Mouse (Mus musculus): ENCODE data around the gene Ccdc175. TPM values are rescaled to one million over a fixed set of nuclear protein-coding genes. Genes with fewer than 3 reads are reported as not detected.

The Ccdc175 gene
- polyA plus RNA-seq, 1 experiment = not detected

DNA sequence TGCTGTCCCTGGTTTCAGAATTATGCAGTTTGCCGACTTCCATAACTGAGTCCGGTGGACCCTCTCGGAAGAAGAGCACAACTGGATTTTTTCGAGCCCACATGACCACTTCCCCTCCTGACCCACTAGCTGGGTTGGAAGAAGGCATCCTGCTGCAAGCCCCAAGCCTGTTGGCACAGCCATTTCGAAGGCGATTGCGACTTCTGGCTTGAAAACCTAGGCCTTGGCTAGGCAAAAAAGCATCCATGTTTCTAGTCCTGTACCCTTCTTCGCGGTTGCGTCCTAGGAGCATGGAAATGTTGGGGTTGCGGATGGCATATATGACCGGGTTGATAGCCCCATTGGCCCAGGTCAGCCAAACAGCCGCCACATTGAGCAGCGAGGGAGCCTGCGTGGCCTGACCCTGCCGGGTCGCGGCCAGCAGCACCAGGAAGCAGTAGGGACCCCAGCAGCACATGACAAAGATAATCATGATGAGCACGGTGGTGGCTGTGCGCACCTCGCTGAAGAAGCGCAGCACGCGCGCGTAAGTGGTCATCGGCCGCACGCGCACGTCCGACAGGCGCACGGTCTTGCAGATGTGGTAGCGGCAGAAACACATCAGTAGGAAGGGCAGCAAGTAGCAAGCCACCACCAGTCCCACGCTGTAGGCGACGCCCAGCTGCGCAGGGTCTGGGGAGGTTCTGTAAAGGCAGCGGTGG is 115.1 kb downstream of the Ccdc175 start:
- no peak for TF ChIP-seq POLR2A (IDR thresholded peaks at IDR 0.05; ENCODE audit: insufficient read depth, low read depth, low read length)
- no peak for TF ChIP-seq CTCF (IDR thresholded peaks at IDR 0.05; ENCODE audit: insufficient read depth, low read depth, low read length)
- peaks cover 9% of the 10 kb centered on the region for H3K4me1 ChIP-seq (ENCODE audit: control insufficient read depth, insufficient read depth, low read length)
- WGBS = 8% methylated on average over 40 of the region's 40 CpGs
- peak overlapping the region; percentile 40 for H3K27ac ChIP-seq (ENCODE audit: insufficient read depth, low read depth, low read length)
- H3K4me3 ChIP-seq (ENCODE audit: insufficient read depth, low read depth, low read length) = peak overlapping the region; percentile 92

DNA sequence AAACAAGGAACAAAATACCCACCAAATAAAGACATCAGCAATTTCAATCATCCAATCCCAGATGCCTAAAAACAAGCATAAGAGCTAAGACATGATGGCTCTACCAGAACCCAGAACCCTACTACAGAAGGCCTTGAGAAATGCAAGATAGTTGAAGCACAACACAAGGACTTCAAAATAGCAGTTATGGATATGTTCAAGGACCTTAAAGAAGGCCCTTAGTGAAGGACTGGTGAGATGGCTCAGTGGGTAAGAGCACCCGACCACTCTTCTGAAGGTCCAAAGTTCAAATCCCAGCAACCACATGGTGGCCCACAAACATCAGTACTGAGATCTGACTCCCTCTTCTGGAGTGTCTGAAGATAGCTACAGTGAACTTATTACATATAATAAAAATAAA is 127.0 kb downstream of the Ccdc175 start:
- 94% methylated on average over 1 of the region's 1 CpGs for WGBS
- Histone ChIP-seq H3K4me3 (ENCODE audit: insufficient read depth, low read depth, low read length) (no peak overlapping the region), H3K4me1 (ENCODE audit: control insufficient read depth, insufficient read depth, low read length) (no peaks in the 10 kb centered on the region), H3K27ac (ENCODE audit: insufficient read depth, low read depth, low read length) (no peak overlapping the region)
- TF ChIP-seq CTCF (IDR thresholded peaks at IDR 0.05; ENCODE audit: insufficient read depth, low read depth, low read length) (no peak), POLR2A (IDR thresholded peaks at IDR 0.05; ENCODE audit: insufficient read depth, low read depth, low read length) (no peak)

DNA sequence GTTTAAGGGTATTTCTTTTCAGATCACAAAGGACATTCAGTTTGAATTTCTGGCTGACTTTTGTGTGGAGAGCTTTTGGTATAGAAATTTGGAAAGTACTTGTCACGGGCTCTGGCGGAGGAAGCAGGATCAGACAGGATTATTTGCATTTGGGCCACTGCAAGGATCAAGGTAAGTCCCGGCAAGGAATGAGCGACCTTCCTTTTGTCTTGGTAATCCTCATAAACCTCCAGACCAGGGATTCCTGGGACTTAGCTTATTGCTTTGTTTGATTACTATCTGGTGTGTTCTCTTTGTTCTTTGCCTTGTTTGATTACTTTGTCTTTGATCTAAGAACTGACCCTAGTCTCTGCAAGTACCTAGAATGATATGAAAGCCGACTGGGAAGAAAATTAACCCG is 131.0 kb downstream of the Ccdc175 start:
- no peaks in the 10 kb centered on the region for H3K4me1 ChIP-seq (ENCODE audit: control insufficient read depth, insufficient read depth, low read length)
- no peak for TF ChIP-seq CTCF (IDR thresholded peaks at IDR 0.05; ENCODE audit: insufficient read depth, low read depth, low read length)
- TF ChIP-seq POLR2A (IDR thresholded peaks at IDR 0.05; ENCODE audit: insufficient read depth, low read depth, low read length) = no peak
- WGBS = 50% methylated on average over 6 of the region's 6 CpGs
- no peak overlapping the region for H3K27ac ChIP-seq (ENCODE audit: insufficient read depth, low read depth, low read length)
- no peak overlapping the region for H3K4me3 ChIP-seq (ENCODE audit: insufficient read depth, low read depth, low read length)

DNA sequence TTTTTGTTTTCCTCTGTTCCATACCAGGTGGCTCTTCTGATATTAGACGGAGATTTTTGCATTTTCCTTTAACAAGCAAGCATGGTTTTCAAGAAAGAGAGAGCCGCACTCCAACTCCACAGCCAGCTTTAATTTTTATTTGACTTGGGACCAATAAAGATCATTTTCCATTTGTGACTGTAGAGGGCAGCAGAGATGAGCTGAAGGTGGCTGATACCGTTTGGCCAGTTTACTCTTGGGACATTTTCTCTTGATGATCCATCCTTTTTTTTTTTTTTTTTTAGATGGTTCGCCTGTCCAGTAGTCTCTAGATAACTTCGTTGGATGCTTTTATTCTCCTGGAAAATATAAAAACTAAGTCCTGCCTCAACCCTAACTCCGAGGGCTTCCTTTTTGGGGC is 131.5 kb downstream of the Ccdc175 start:
- Histone ChIP-seq H3K4me1 (ENCODE audit: control insufficient read depth, insufficient read depth, low read length) (no peaks in the 10 kb centered on the region), H3K4me3 (ENCODE audit: insufficient read depth, low read depth, low read length) (no peak overlapping the region), H3K27ac (ENCODE audit: insufficient read depth, low read depth, low read length) (no peak overlapping the region)
- 40% methylated on average over 6 of the region's 6 CpGs for WGBS
- TF ChIP-seq CTCF (IDR thresholded peaks at IDR 0.05; ENCODE audit: insufficient read depth, low read depth, low read length) (no peak), POLR2A (IDR thresholded peaks at IDR 0.05; ENCODE audit: insufficient read depth, low read depth, low read length) (no peak)

DNA sequence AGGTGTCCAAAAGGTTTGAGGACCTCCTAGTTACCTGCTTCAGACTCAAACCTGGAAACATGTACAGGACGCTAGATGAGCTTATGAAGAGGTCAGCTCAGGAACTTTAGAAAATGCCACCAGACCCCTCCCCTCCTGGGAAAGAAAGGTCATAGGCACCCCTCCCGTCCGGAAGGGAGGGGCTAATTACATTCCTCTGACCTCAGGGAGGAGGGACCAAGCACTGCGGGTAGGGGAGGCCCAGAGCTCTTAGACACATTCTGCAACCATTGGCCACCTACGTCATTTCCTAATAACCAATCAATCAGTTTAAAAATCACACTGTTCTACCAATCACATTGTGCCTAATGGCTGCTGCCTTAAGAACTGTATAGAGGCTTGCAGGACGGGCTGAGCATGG is 132.3 kb downstream of the Ccdc175 start:
- H3K27ac ChIP-seq (ENCODE audit: insufficient read depth, low read depth, low read length) = no peak overlapping the region
- 82% methylated on average over 6 of the region's 6 CpGs for WGBS
- TF ChIP-seq CTCF (IDR thresholded peaks at IDR 0.05; ENCODE audit: insufficient read depth, low read depth, low read length) = no peak
- TF ChIP-seq POLR2A (IDR thresholded peaks at IDR 0.05; ENCODE audit: insufficient read depth, low read depth, low read length) = no peak
- H3K4me3 ChIP-seq (ENCODE audit: insufficient read depth, low read depth, low read length) = no peak overlapping the region
- H3K4me1 ChIP-seq (ENCODE audit: control insufficient read depth, insufficient read depth, low read length) = no peaks in the 10 kb centered on the region

Other genes starting within 250 kb of the Ccdc175 start
- not detected in 2 replicates for gene Gpr135, start 113.9 kb downstream of the Ccdc175 start, polyA plus RNA-seq (2012; ENCODE audit: insufficient read depth, insufficient read length, low replicate concordance, missing spikeins)
- gene L3hypdh, start 99.6 kb downstream of the Ccdc175 start, polyA plus RNA-seq (2012; ENCODE audit: insufficient read depth, insufficient read length, low replicate concordance, missing spikeins) = not detected in 2 replicates
- gene Jkamp, start 99.4 kb downstream of the Ccdc175 start, polyA plus RNA-seq (2012; ENCODE audit: insufficient read depth, insufficient read length, low replicate concordance, missing spikeins) = not detected in 2 replicates
- gene Rtn1, start 224.0 kb upstream of the Ccdc175 start, polyA plus RNA-seq (2012; ENCODE audit: insufficient read depth, insufficient read length, low replicate concordance, missing spikeins) = 402 TPM in 1 of 2 replicates, not detected in the other

Data from olfactory bulb, adult 2 months (tissue).